Mouse (Mus musculus) megakaryocyte, embryonic 14.5 days (primary cell): ENCODE results near the gene Atp2c1.

Experiments
- FLI1 ChIP-seq: IDR thresholded peaks from 2 replicates; pipeline ENCODE4 v1.6.1; 2012; ENCODE audit warnings: low read length, inconsistent platforms, mixed read lengths
- GATA1 ChIP-seq: IDR thresholded peaks from 3 replicates; pipeline ENCODE4 v1.6.1; 2012; ENCODE audit warnings: mixed read lengths, low read length, inconsistent platforms, borderline replicate concordance

DNA sequence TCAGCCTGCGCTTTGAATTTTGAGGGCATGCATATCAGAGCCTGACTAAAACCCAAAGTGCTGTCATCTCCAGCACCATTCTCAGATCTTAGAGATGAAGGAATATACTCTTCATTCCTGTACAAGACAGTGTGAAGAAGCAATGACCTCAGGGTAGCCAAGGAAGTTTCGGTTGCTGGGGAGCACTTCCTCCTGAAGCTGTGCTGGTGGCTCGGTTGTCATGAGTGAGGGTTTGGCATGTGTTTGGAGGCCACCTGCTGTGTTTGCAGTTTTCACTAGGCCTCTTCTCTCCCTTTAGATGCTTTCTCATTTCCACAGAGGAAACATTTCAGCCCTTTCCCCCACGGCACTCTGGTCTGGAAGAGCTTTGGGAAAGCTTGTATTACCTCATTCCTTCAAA lies 24.7 kb downstream of the Atp2c1 start:
- no peak for TF ChIP-seq FLI1
- no peak for TF ChIP-seq GATA1
